Mouse (Mus musculus): ENCODE measurements around the gene Dennd1b. TPM values are rescaled to one million over a fixed set of nuclear protein-coding genes. Genes with fewer than 3 reads are reported as not detected.

Dennd1b gene
- polyA plus RNA-seq, 1 experiment from 2014 or later, result 9.2 TPM

Other genes with a start within 250 kb of the Dennd1b start
- gene Lhx9, start 114.9 kb upstream of the Dennd1b start, polyA plus RNA-seq (2015; fragmentation: Nextera tagmentation; extraction: Ambion mirVana), result 127 and 159 TPM in 2 replicates
- 35.9 and 36.3 TPM in 2 replicates for gene 2310009B15Rik, start 106.6 kb upstream of the Dennd1b start, polyA plus RNA-seq (2015; fragmentation: Nextera tagmentation; extraction: Ambion mirVana)